Mouse (Mus musculus) brain, embryonic 14.5 days (tissue): ENCODE measurements around the gene Txnl4b. TPM values are rescaled to one million over a fixed set of nuclear protein-coding genes. Genes with fewer than 3 reads are reported as not detected.
A peak's percentile ranks its signal among the peaks of the same experiment; 100 is the strongest.

Source experiments
- DNase-seq: peaks from one replicate; pipeline ENCODE4 v3.0.0-alpha.2; 2011; ENCODE audit warnings: low read depth
- CTCF ChIP-seq: fragments of 200-500 bp; IDR thresholded peaks from 2 replicates; pipeline ENCODE4 v1.5.1; 2012; ENCODE audit warnings: inconsistent platforms, mild to moderate bottlenecking, moderate library complexity, borderline replicate concordance; ENCODE audit not compliant: insufficient read depth, insufficient read length; ENCODE audit errors: extremely low read depth
- POLR2A ChIP-seq: fragments of 200-500 bp; IDR thresholded peaks from 2 replicates; pipeline ENCODE4 v1.6.1; 2012; ENCODE audit warnings: mild to moderate bottlenecking, inconsistent platforms, borderline replicate concordance; ENCODE audit not compliant: poor library complexity, insufficient read depth, insufficient read length, severe bottlenecking; ENCODE audit errors: extremely low read depth
- polyA plus RNA-seq: library from polyadenylated mRNA; depleted of rRNA; stranded (reverse); fragments of >200 nt; gene quantifications from 2 replicates; pipeline ENCODE4 v1.2.3, GENCODE M21; 2012; rRNA removed

Gene Txnl4b
- 3.8 and 7.4 TPM in 2 replicates for polyA plus RNA-seq

GRCm38 (mm10) chr8:109565498-109566333 is at the start of gene Txnl4b, which contains the start of gene Dhx38:
TSS of gene Txnl4b (plus strand) at chr8:109565892.
TSS of gene Dhx38 (minus strand) at chr8:109565861.
- DNase-seq: peak; percentile 100
- TF ChIP-seq POLR2A: no peak
- no peak for TF ChIP-seq CTCF

GRCm38 (mm10) chr8:109524008-109524407 is 41.7 kb upstream of the Txnl4b start:
- TF ChIP-seq CTCF (no peak), POLR2A (no peak)

GRCm38 (mm10) chr8:109535140-109535990 is 30.3 kb upstream of the Txnl4b start:
- peak; percentile 50 for DNase-seq
- peak; percentile 61; the same call in 1 of the 2 replicates for TF ChIP-seq CTCF
- TF ChIP-seq POLR2A: no peak

More at GRCm38 (mm10) chr8:109524008-109524407, 41.7 kb upstream of the Txnl4b start:
- no peak for DNase-seq

GRCm38 (mm10) chr8:109536703-109537102 is 29.0 kb upstream of the Txnl4b start:
- peak; percentile 89 for DNase-seq
- no peak for TF ChIP-seq POLR2A
- peak; percentile 88 for TF ChIP-seq CTCF

- no peak for DNase-seq
- TF ChIP-seq POLR2A (no peak), CTCF (no peak)
Observed at GRCm38 (mm10) chr8:109542165-109542564, 23.5 kb upstream of the Txnl4b start.

GRCm38 (mm10) chr8:109542748-109543519 is 22.8 kb upstream of the Txnl4b start:
- DNase-seq: no peak
- no peak for TF ChIP-seq POLR2A
- TF ChIP-seq CTCF: no peak

- no peak for TF ChIP-seq CTCF
- no peak for TF ChIP-seq POLR2A
Observed at GRCm38 (mm10) chr8:109544049-109544448, 21.6 kb upstream of the Txnl4b start.

DNA sequence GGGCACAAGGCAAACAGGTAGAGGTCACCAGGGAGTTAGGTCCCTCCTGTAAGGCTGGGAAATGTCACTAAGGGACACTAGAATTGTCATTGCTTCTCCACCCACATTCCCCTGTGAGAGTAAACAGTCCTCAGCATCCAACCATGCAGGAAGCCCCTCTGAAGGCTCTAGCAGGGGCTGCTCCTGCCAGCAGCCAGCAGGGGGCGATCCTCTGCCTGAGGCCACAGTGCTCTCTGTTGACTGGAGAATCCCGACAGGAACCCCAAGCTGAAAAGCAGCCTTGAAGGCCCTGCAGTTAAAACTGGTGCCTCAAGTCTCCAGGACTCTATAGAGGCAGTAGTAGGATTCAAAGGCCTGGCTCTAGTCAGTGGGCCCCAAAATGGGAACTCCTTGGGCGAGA is 14.0 kb upstream of the Txnl4b start:
- DNase-seq: peak; percentile 16

More at GRCm38 (mm10) chr8:109544049-109544448, 21.6 kb upstream of the Txnl4b start:
- DNase-seq: no peak

DNA sequence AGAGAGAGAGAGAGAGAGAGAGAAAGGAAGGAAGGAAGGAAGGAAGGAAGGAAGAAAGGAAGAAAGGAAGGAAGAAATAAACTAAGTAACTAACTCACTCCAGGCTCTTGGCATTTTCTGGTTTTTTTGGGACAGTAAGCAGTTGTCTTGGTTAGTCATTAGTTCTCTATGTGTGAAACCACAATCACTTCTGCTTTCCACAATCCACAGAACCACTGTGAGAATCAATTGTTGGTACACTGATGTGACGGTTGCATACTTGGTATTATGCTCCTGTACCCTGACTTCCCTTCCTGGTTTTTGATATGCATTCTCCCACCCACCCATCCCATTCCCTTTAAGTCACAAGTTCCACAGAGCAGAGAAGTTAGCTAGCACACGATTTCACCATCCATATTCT is 1.8 kb upstream of the Txnl4b start:
- no peak for DNase-seq
- no peak for TF ChIP-seq CTCF
- no peak for TF ChIP-seq POLR2A

More for the DNA sequence above, 14.0 kb upstream of the Txnl4b start:
- TF ChIP-seq POLR2A: no peak
- peak; percentile 72 for TF ChIP-seq CTCF

- peak; percentile 10 for DNase-seq
- TF ChIP-seq POLR2A: no peak
- no peak for TF ChIP-seq CTCF
Observed at GRCm38 (mm10) chr8:109564766-109565165, 926 bp upstream of the Txnl4b start.
